Mouse (Mus musculus) embryonic fibroblast, embryonic 13.5 days (primary cell): Measurements from ENCODE around the gene Chmp1a.

Experiments used
- CTCF ChIP-seq: IDR thresholded peaks from 2 replicates; pipeline ENCODE4 v1.5.1; 2011; ENCODE audit warnings: mild to moderate bottlenecking, control low read depth, low read length, moderate library complexity, borderline replicate concordance; ENCODE audit not compliant: insufficient read depth
- POLR2A ChIP-seq: IDR thresholded peaks from 2 replicates; pipeline ENCODE4 v1.6.1; 2011; ENCODE audit warnings: low read depth, mild to moderate bottlenecking, control low read depth, low read length, moderate library complexity

GRCm38 (mm10) chr8:123252925-123253324 is 40.4 kb upstream of the Chmp1a start:
- no peak for TF ChIP-seq CTCF
- no peak for TF ChIP-seq POLR2A
